Mouse (Mus musculus): ENCODE data around the gene F13b.

DNA sequence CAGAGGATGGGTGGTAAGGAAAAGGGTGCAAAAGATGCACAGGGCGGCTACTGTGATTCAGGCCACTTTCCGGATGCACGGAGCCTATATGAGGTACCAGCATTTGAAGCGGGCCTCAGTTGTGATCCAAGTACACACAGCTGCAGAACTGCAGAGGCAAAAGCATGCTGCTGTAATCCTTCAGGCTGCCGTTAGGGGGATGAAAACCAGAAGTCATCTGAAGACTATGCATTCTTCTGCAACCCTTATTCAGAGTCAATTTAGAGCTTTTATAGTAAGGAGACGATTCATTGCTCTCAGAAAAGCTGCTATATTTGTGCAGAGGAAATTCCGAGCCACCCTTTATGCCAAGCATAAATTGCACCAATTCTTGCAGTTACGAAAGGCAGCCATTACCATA lies 21.3 kb upstream of the F13b start:
- no peak for TF ChIP-seq POLR2A (IDR thresholded peaks at IDR 0.05; ENCODE audit: borderline replicate concordance, control insufficient read depth, low read depth, low read length)
- TF ChIP-seq CTCF (IDR thresholded peaks at IDR 0.05; ENCODE audit: control insufficient read depth, insufficient read depth, low read length), result no peak
